Mouse (Mus musculus): ENCODE measurements at regions not wholly inside any gene's neighbourhood (a gene's known extent, or its start where the extent isn't known, plus 50 kb on each side); places are given as distances from the start of the nearest gene placed in this dataset.
A peak's percentile ranks its signal among the peaks of the same experiment; 100 is the strongest.

DNA sequence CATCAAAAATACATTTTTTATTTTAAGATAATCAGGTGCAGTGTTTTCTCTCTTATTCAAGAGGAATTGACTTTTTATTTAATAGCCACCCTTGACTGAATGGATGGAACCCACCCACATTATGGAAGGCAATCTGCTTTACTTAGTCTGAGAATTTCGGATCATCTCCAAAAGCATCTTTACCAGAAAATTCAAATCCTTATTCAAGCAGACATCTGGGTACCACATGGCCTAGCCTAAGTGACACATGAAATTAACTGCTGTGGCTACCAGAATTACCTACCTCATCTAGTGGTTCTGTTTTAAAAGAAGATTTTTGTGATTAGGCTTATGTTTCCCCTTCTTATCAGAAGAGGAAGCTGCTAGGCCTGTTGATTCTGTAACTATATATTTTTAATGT lies 178.9 kb upstream of the Tars start:
- ATAC-seq (replicated peaks; ENCODE audit: poor library complexity, severe bottlenecking) = no peak

DNA sequence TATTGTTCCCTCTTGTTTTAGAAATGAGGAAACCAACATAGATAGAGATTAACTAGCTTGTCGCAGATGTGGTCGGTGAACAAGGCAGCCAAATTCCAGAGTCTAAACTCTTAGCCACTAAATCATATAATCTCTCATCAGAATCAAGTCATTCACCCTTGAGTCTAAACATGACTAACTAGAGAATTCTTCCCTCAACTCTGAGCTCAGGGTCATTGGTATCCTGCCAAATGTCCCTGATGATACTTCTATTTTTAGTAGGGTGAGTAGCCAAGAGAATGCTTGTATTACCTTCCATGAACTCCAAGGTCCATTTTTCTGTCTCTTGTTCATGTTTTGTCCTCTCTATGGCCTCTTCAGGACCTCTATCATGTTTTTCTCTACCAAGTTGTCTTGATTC lies 174.9 kb upstream of the Tars start:
- ATAC-seq (replicated peaks; ENCODE audit: poor library complexity, severe bottlenecking) = no peak

DNA sequence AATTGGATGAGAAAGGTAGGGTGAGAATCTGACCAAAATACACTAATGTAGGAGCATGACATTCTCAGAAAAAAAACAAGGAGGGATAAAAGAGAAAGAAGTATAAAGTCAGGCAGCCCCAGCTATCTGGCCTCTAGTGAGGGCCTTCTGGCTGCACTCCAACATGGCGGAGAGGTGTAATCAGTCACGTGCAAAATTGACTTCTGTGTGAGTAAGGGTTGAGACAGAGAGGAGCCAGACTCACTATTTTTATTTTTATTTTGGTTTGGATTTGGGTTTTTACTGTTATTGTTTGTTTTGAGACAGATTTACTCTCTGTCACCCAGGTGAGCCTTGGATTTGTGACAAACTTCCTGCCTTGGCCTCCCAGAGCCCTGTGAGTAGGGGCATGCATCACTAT lies 174.0 kb upstream of the Tars start:
- ATAC-seq (replicated peaks; ENCODE audit: poor library complexity, severe bottlenecking) = no peak

DNA sequence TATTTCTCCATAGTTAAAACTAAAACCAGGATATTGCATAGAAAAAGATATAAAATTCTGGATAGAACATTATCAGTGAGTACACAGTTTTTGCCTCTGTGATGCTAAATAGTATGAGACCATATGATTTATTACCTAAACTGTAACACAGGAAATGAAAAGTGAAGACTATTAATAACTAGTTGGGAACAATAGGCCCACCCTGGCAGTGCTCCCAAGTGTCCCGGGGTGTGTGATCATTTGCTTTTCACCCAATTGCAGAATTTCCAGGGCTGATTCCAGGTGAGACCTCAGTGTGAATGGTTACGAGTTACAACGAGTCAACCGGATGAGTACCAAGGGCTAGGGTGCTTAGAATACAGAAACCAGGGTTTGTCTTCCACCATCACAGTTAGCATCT lies 172.6 kb upstream of the Tars start:
- ATAC-seq (replicated peaks; ENCODE audit: poor library complexity, severe bottlenecking) = no peak

DNA sequence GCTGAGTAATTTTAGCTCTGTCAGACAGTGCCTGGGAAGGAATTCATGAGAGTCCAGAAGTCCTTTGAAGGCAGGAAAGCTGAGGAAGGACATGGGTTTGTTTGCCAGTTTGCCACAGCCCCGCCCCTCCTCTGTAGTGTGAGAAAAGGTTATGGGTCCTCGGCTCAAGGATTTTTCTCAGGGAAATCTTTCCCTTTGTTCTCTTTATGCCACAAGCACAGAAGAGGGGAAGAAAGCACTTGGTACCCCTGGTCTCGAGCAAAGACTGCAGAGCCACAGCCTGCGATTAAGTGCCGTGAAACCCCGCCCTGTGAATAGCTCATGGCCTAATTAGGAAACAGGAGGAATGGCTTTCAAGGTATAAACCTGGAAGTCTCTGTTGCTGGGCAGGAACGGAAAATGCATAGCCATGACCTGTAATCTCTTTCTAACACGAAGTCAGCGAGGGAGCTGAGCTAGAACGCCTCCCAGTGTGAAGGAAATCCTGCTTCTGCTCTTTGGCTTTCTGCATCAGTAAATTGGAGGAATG lies 166.1 kb upstream of the Tars start:
- no peak for ATAC-seq (replicated peaks; ENCODE audit: poor library complexity, severe bottlenecking)

DNA sequence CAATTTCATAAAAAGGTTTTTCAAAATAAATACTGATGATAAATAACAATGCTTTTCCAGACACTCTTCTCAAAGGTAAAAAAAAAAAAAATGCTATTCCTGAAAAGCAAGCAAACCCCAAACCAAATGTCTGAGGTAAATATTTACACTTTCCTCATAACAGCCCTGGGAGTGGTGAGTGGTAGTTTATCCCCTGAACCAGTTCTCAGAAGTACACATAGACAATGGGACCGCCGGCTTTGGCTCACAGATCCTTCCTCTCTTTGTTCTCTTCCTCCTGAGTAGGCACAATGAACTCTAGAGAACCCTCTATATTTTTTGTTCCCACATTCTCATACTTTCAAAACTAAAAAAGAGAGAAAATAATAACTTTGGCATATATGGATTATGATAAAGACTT lies 153.1 kb upstream of the Tars start:
- ATAC-seq (replicated peaks; ENCODE audit: poor library complexity, severe bottlenecking) = no peak

DNA sequence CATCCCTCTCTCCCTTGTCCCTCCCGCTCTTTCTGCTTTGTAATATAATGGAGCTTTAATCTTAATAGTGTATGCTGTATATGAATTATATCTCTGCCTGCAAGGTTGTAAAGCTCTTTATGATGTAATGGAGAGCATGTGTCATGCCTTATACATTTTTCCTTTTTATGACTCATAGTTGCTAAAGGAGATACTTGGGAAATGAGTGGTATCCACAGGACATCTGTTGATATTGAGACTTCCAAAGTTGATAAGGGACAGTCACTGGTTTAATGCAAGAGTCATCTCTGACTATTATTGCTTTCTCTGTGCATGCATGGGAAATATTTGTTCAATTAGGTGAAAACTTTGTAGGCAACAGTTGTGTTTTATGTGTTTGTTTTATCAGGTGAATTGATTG lies 152.6 kb upstream of the Tars start:
- no peak for ATAC-seq (replicated peaks; ENCODE audit: poor library complexity, severe bottlenecking)

DNA sequence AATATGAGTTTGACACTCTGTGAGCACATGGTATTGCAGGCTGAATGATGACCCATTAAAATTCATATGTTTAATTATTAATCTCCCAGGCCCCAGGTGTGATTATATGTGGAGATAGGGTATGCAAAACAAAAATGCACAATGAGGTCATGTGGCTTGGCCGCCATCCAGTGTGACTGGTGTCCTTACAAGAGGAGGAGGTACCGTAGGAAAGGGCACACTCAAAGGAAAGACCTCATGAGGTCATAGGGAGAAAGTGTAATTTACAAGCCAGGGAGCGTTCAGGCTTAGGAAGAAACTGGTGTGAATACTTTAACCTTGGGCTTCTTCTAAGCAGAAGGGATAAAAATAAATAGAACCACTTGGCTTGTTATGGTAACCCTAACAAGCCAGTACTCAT lies 140.0 kb upstream of the Tars start:
- ATAC-seq (replicated peaks; ENCODE audit: poor library complexity, severe bottlenecking) = no peak

DNA sequence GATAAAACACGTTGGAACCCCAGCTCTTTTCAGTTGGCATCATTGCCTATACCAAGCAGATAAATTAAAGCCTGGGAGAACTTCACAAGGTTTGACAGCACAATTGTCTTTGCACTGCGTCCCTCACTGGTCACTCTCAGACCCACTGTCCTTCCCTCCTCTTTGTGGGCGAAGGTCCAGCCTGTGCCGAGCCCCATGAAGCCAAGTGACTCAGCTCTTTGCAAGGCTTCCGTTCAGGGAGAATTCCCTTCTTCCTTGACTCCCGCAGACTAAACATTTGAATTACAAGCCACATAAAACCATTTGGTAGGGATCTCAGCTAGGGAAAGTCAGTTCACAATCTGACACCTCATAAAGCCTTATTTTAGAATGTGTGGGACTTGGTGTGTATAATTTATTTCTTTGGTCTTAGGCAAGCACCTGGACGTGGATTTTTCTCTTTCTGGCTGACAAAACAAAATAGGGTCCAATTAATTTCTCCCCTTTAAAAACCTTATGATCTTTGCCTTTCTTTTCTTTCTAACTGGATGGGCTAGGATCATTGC lies 136.7 kb upstream of the Tars start:
- no peak for ATAC-seq (replicated peaks; ENCODE audit: poor library complexity, severe bottlenecking)

DNA sequence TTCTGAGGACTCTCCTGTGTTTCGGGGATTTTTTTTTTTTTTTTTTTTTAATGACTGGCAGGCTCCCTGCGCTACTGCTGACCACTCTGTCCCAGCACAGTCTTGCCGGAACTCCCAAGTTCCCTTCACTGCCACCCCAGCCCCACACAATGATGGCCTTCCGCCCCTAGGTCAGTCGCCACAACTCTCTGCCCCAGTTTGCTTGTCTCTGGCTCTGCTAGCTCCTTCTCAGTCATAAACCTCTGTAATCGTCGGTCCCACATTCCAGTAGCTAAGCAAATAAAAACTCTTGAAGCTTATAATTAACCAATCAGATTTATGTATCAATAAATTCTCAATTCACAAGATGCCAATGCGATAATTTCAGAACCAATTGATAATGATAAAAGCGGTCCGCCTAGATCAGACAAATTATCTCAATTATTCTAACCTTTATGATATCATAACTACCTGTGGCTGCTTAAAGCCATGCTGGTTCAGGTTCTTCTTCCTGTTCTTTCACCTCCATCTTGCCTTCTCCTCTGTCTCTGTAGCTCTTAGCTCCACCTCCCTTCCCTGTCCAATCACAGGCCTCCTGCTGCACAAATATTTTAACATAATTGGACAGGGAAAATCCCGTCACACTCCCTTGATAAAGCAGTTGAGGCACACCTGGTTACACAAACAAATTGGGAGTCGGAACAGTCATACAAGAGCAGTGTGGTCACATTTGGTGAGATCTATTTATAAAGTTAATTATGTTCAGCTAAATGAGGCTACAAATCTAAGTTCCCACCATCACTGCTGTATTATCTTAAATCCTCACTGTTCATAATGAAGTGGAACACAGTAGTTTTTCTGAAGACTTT lies 135.2 kb upstream of the Tars start:
- ATAC-seq (replicated peaks; ENCODE audit: poor library complexity, severe bottlenecking) = no peak

DNA sequence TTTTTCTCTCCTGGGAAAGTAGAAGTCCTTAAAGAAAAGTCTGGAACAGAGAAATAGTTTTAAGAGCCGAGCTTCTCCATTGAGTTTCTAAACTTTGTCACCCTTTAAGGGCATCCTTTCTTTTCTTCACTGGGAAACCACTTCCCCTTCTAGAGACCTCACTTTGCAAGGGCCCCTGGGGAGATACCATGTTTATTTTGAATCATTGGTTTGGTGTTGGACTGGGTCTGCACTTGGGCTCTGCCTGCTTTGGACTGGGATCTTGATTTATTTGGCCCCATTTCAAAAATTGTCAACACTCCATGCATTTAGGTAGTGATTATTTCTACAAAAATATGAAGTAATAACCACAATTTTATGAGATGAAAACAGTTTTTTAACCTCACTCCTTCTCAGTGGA lies 134.2 kb upstream of the Tars start:
- no peak for ATAC-seq (replicated peaks; ENCODE audit: poor library complexity, severe bottlenecking)

DNA sequence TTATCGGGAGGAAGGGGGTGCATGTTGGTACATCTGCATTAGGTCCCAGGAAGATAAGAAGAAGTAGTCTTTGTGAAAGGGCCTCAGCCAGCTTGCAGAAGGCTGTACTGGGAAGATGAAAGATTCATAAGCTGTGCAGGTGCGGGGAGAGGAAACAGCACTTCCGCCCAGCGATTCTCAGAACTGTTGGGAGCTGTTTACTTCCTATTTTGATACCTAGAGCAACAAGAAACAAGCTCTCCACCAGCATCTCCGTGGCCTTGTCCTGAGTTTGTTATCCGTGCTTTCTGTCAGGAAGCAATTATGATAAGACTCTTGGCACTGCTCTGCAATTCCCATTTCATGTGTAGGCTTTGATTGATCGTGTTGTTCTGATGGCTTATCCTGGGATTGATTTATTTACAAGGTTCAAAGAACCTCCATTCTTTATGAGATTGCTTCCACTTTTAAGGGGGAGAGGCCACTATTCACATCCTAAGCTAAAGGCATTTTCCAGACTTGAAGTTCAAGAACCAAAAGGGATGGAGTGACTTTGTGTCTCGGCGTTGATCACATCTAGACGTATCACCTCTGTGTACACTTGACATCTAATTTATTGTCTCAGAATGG lies 133.6 kb upstream of the Tars start:
- ATAC-seq (replicated peaks; ENCODE audit: poor library complexity, severe bottlenecking) = 0 out of 2 replicates have a peak, but pooled peaks have one; percentile 30

DNA sequence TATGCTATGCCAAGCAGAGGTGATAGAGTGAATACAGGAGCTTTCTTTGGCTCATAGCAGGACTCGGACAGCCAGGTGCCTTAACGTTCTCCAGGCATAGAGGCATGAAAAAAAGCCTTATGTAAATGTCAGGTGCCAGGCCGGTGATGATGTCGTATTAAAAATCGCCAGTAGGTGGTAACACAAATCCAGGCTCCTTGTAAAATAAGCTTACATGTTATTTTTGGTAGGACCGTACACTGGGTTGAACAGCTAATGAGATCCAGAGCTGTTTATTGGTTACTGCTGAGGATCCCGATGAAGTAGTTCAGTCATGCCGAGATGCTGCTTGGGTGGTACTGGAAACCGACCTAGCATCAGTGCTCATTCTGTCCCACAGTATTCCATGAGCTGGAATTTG lies 133.1 kb upstream of the Tars start:
- ATAC-seq (replicated peaks; ENCODE audit: poor library complexity, severe bottlenecking) = no peak

DNA sequence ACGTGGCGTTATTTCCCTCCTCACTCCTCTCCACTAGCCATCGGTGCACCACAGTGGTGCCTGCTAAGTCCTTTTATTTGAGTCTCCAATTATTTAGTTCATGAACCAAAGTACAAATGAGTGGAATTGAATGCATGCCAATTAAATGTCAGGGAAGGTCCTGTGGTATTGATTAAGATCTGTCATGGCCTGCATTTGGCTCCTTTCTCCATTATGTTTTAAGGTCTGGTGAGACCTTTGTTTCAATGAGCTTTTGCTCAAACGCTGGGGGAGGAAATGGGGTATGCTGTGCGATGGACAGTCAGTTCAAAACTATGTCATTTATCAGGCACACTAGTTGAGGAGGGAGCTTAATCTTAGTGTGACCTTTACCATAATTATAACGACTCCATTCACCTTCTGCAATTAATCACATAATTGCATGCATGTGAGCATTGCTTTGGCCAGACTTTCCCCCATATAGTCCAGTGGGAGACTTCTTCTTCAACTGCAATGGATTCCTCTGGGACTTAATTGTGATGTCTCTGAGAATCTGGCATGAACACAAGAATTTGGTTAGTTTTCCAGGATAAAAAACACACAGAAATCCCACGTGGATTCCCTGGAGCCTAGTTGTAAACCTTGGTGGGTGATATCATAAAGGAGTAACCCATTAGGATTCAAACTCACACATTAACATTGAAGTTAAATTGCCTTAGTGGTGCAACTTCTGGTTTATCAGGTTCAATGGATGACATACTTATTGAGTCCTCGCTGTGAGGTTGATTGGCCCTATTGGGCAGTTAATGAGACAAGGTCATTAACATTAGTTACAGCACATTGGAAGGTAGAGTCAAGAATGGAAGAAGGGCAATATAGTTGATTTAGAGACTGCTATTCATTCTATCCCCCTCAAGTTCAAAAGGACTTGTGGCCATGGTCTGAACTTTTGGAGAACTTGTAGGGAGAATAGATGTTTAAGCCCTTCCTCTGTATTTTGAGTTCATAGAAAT lies 130.7 kb upstream of the Tars start:
- no peak for ATAC-seq (replicated peaks; ENCODE audit: poor library complexity, severe bottlenecking)

DNA sequence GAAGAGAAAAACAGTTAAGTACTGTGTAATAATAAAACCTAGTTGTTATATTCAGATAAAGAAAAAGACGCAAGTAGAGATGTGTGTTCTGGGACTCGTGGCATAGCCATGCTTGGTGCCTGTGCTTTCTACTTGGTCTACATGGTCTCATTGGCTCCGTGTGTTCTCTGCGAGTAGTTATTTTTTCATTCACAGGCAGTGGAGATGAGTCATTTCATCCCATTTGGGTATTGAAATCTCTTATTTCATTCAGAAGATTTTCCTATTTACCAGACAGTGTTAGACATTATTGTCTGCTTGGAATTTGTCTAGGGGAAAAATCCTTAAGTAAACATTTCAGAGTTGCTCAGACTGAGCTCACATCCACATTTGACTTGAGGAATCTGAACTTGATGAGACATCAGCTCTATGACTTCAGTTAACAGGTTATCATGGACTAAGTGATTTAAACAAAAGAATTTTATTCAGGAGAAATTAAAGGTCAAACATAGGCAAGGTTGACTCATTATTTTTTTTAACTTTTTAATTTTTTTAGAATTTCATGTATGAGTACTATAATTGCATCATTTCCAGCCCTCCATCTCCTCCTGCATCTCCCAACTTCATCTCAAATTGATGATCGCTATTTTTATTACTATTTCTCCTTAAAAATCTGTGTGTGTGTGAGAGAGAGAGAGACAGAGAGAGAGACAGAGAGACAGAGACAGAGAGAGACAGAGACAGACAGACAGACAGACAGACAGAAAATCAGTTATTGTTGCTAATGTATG lies 125.1 kb upstream of the Tars start:
- ATAC-seq (replicated peaks; ENCODE audit: poor library complexity, severe bottlenecking) = no peak

DNA sequence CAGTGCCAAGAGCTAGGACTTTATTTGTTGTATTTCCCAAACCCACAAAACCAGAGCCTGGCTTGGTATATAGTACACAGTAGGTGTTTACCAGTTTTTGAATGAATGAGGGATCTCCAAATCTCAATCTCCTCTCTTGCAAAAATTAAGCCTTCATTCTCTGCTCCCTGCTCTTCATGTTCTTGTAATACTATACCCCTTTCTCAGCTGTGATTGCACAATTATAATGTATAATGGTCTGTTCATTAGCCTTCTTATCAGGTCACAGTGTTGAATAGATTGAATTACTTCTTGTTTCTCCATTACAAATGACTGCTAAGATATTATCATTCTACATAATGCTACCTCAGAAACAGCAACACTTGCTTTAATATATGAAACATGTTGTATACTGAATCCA lies 119.1 kb upstream of the Tars start:
- no peak for ATAC-seq (replicated peaks; ENCODE audit: poor library complexity, severe bottlenecking)

DNA sequence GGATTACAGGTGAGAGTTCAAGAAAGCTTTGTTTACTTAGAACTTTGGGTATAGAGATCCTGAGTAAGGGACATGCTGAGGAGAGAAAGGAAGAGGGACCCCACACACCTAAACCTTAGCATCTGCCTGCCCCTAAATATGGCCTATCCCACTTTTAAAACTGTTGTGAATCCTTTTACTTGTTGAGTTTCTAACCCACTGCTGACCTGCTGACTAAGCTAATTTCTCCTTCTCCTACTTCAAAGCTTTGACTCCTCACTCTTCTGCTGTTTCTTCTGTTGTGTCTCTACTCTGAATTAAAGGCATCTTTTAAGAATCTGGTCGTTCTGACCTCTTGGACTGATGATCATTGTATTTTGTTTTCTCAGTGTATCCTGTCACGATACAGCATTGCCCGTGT lies 118.4 kb upstream of the Tars start:
- ATAC-seq (replicated peaks; ENCODE audit: poor library complexity, severe bottlenecking) = no peak

DNA sequence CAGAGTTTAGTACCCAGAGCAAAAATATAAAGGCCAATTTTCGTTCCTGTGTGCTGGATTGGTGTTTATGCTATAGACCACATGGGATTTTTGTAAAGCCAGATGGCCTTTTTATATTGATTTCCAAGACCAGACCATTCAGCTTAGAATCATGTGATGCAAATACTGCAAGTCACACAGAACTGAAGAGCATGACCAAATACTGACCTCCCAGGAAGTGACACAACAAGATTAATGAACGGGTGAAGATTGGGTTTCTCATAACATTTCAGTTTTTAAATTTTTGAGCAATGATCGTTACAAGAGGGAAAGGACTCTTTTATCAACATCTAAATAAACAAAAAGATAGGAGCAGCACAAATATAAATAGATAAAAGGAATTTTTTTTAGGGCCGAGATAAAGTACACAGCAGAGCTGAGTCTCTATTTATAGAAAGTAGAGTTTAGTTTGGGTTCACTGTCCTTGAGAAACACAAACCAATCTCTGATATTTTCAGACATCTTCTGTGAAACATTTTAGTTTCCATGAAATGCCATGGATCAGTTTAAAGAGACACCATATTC lies 105.7 kb upstream of the Tars start:
- ATAC-seq (replicated peaks; ENCODE audit: poor library complexity, severe bottlenecking) = no peak

DNA sequence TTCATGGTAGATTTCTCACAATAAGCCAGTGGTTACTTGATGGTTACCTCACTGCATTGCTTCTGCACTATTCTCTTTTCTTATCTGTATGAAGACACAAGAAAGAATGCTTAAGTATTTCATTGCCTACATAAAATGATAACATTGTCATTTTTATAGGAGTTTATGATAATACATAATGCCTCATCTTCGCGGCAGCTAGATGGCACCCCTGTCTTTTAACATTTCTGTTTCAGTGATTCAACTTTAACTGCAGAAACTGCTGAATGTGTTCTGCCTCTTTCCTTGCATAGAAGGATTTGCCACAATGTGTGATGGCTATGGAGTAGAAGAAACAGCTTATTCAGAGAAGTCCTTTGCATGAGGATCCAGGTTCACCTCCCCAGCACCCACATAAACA lies 97.0 kb upstream of the Tars start:
- ATAC-seq (replicated peaks; ENCODE audit: poor library complexity, severe bottlenecking) = no peak

Measured in granulocyte monocyte progenitor cell, adult 5-6 weeks (primary cell).